ENCODE assay signal across 29 mouse cellular contexts in genomic region chr19:47405548-47405947, GRCm38 (mm10). TPM values are rescaled to one million over a fixed set of nuclear protein-coding genes. Genes with fewer than 3 reads are reported as not detected.
DNase-seq lines count a peak whose midpoint lies in the region; ATAC-seq lines count a peak whose summit lies in the region.
"Had no signal": no experiment of that assay in that cellular context is flagged by ENCODE, and none has a peak within 500 bp of the region (broad histone marks: within the 10 kb centered on the region; RNA-seq: fewer than 3 reads in every experiment).

No protein-coding gene starts in this region.

- no peaks in the 10 kb centered on the region; the same call in 1 of the 2 replicates for H3K9me3 ChIP-seq in heart, embryonic 10.5 days
- H3K9me3 ChIP-seq in midbrain, embryonic 11.5 days (ENCODE audit: control insufficient read depth, low read length) = no peaks in the 10 kb centered on the region
- H3K9me3 ChIP-seq in midbrain, embryonic 10.5 days (replicated peaks) = no peaks in the 10 kb centered on the region
- H3K9me3 ChIP-seq in liver, embryonic 15.5 days (replicated peaks) = no peaks in the 10 kb centered on the region
- H3K9me3 ChIP-seq in kidney, embryonic 14.5 days (ENCODE audit: control insufficient read depth, low read length) = no peaks in the 10 kb centered on the region
- H3K9me3 ChIP-seq: embryonic facial prominence, embryonic 12.5 days; embryonic facial prominence, embryonic 15.5 days; G1E; hindbrain, embryonic 12.5 days; hindbrain, embryonic 15.5 days had no signal

- H3K4me2 ChIP-seq in midbrain, embryonic 11.5 days = no peak overlapping the region
- H3K4me2 ChIP-seq in liver, embryonic 15.5 days = no peak overlapping the region
- no peak overlapping the region for H3K4me2 ChIP-seq in kidney, embryonic 14.5 days (replicated peaks; ENCODE audit: low read depth, low read length)
- H3K4me2 ChIP-seq: embryonic facial prominence, embryonic 12.5 days; embryonic facial prominence, embryonic 15.5 days; heart, embryonic 13.5 days; hindbrain, embryonic 12.5 days; hindbrain, embryonic 15.5 days had no signal

- no peak for DNase-seq in heart, embryonic 10.5 days (ENCODE audit: low spot score)
- DNase-seq in heart, postnatal 25 days (ENCODE audit: low spot score) = no peak
- peak; percentile 6 for DNase-seq in midbrain, embryonic 11.5 days (ENCODE audit: low spot score, missing footprints)
- DNase-seq in midbrain, embryonic 10.5 days (ENCODE audit: low spot score) = no peak
- DNase-seq in urinary bladder, adult 18-20 months (ENCODE audit: low spot score in 2 of 2) = no peak
- DNase-seq: adrenal gland, postnatal 10 days; adrenal gland, postnatal 36 days; B cell, adult 2 months; cerebellum, adult 11 months; cerebellum, adult 2 months; cerebellum, adult 9-11 months; cerebellum, postnatal 25 days; forebrain, postnatal 0 days; gastrocnemius, postnatal 10 days; gastrocnemius, postnatal 36 days; heart, adult 18-20 months; heart, postnatal 14 days had no signal

- no peaks in the 10 kb centered on the region for H3K27me3 ChIP-seq in heart, embryonic 10.5 days (ENCODE audit: insufficient read depth, poor library complexity, severe bottlenecking)
- no peaks in the 10 kb centered on the region for H3K27me3 ChIP-seq in midbrain, embryonic 11.5 days (ENCODE audit: control insufficient read depth, insufficient read depth, low read length)
- peaks cover 46% of the 10 kb centered on the region for H3K27me3 ChIP-seq in midbrain, embryonic 10.5 days (ENCODE audit: low read depth, poor library complexity, severe bottlenecking)
- no peaks in the 10 kb centered on the region for H3K27me3 ChIP-seq in liver, embryonic 15.5 days
- H3K27me3 ChIP-seq in kidney, embryonic 14.5 days (ENCODE audit: control insufficient read depth, insufficient read depth, low read length) = no peaks in the 10 kb centered on the region
- H3K27me3 ChIP-seq: CH12.LX; embryonic facial prominence, embryonic 12.5 days; embryonic facial prominence, embryonic 15.5 days; heart, embryonic 13.5 days; hindbrain, embryonic 12.5 days; hindbrain, embryonic 15.5 days; Patski had no signal

- intact Hi-C loops in heart, postnatal 25 days (cut with DNase I) = no loop called here

- peak overlapping the region; percentile 74 for H3K27ac ChIP-seq in heart, embryonic 10.5 days
- H3K27ac ChIP-seq in midbrain, embryonic 11.5 days (ENCODE audit: low read depth, low read length) = no peak overlapping the region
- no peak overlapping the region for H3K27ac ChIP-seq in midbrain, embryonic 10.5 days (replicated peaks)
- H3K27ac ChIP-seq in liver, embryonic 15.5 days (replicated peaks) = peak overlapping the region; percentile 98
- no peak overlapping the region for H3K27ac ChIP-seq in kidney, embryonic 14.5 days (ENCODE audit: low read depth, low read length)
- H3K27ac ChIP-seq: embryonic facial prominence, embryonic 12.5 days; embryonic facial prominence, embryonic 15.5 days; hindbrain, embryonic 12.5 days; hindbrain, embryonic 15.5 days had no signal

- no peak overlapping the region for H3K4me3 ChIP-seq in heart, embryonic 10.5 days
- H3K4me3 ChIP-seq in midbrain, embryonic 11.5 days (ENCODE audit: low read depth, low read length) = no peak overlapping the region
- no peak overlapping the region for H3K4me3 ChIP-seq in midbrain, embryonic 10.5 days
- no peak overlapping the region for H3K4me3 ChIP-seq in liver, embryonic 15.5 days (replicated peaks)
- no peak overlapping the region for H3K4me3 ChIP-seq in kidney, embryonic 14.5 days (ENCODE audit: low read length)
- H3K4me3 ChIP-seq: embryonic facial prominence, embryonic 12.5 days; embryonic facial prominence, embryonic 15.5 days; heart, embryonic 13.5 days; hindbrain, embryonic 12.5 days; hindbrain, embryonic 15.5 days had no signal

- H3K36me3 ChIP-seq in heart, embryonic 10.5 days = peaks cover 22% of the 10 kb centered on the region
- H3K36me3 ChIP-seq in midbrain, embryonic 11.5 days (ENCODE audit: control insufficient read depth, insufficient read depth, low read length) = no peaks in the 10 kb centered on the region
- no peaks in the 10 kb centered on the region for H3K36me3 ChIP-seq in midbrain, embryonic 10.5 days
- H3K36me3 ChIP-seq in liver, embryonic 15.5 days (replicated peaks) = 0 out of 2 replicates have a peak, but pooled peaks cover 4% of the 10 kb centered on the region
- no peaks in the 10 kb centered on the region for H3K36me3 ChIP-seq in kidney, embryonic 14.5 days (ENCODE audit: control insufficient read depth, insufficient read depth, low read length)
- H3K36me3 ChIP-seq: embryonic facial prominence, embryonic 12.5 days; embryonic facial prominence, embryonic 15.5 days; G1E; hindbrain, embryonic 12.5 days; hindbrain, embryonic 15.5 days had no signal

- no peak overlapping the region for H3K9ac ChIP-seq in midbrain, embryonic 11.5 days (ENCODE audit: low read length)
- no peak overlapping the region for H3K9ac ChIP-seq in liver, embryonic 15.5 days
- no peak overlapping the region for H3K9ac ChIP-seq in kidney, embryonic 14.5 days (ENCODE audit: low read depth, low read length)
- H3K9ac ChIP-seq: embryonic facial prominence, embryonic 15.5 days; forebrain, postnatal 0 days; heart, embryonic 13.5 days; hindbrain, embryonic 12.5 days; hindbrain, embryonic 15.5 days had no signal

- ATAC-seq in midbrain, embryonic 11.5 days (ENCODE audit: low FRiP score) = no peak
- ATAC-seq in liver, embryonic 15.5 days (ENCODE audit: insufficient read depth) = no peak
- peak; percentile 51; the same call in 1 of the 2 replicates for ATAC-seq in megakaryocyte, adult 5-6 weeks (ENCODE audit: poor library complexity, severe bottlenecking)
- ATAC-seq in kidney, embryonic 14.5 days (ENCODE audit: low FRiP score, low TSS enrichment) = no peak
- ATAC-seq: forebrain, embryonic 14.5 days; forebrain, postnatal 0 days; Patski had no signal

- H3K4me1 ChIP-seq in heart, embryonic 10.5 days = peaks cover 86% of the 10 kb centered on the region
- no peaks in the 10 kb centered on the region for H3K4me1 ChIP-seq in midbrain, embryonic 11.5 days (ENCODE audit: control insufficient read depth, insufficient read depth, low read length)
- peaks cover 28% of the 10 kb centered on the region for H3K4me1 ChIP-seq in midbrain, embryonic 10.5 days
- H3K4me1 ChIP-seq in liver, embryonic 15.5 days (replicated peaks) = peaks cover 93% of the 10 kb centered on the region
- H3K4me1 ChIP-seq in kidney, embryonic 14.5 days (ENCODE audit: control insufficient read depth, insufficient read depth, low read length) = peaks cover 22% of the 10 kb centered on the region
- H3K4me1 ChIP-seq: hindbrain, embryonic 15.5 days had no signal

- 78% methylated on average over 8 of the region's 8 CpGs for WGBS in heart, embryonic 10.5 days
- WGBS in midbrain, embryonic 11.5 days = 92% methylated on average over 8 of the region's 8 CpGs
- WGBS in midbrain, embryonic 10.5 days = 92% methylated on average over 8 of the region's 8 CpGs
- WGBS in liver, embryonic 15.5 days (ENCODE audit: insufficient replicate concordance) = 65% methylated on average over 8 of the region's 8 CpGs
- WGBS in kidney, embryonic 14.5 days = 83% methylated on average over 8 of the region's 8 CpGs

RNA-seq across cellular contexts. Expression of gene Sh3pxd2a, which starts 58.7 kb away (rescaled TPM):
- 3.4 and 3.9 TPM in 2 replicates for polyA plus RNA-seq in heart, embryonic 10.5 days (2016; fragmentation: Nextera tagmentation; extraction: Ambion mirVana)
- 10 to 100 TPM; 63.5 to 63.6 TPM for total RNA-seq in heart, postnatal 25 days (2021)
- polyA plus RNA-seq in midbrain, embryonic 11.5 days (2014; fragmentation: Nextera tagmentation; extraction: Ambion mirVana) = 4.0 and 4.1 TPM in 2 replicates
- 1.7 TPM in 2 replicates for polyA plus RNA-seq in midbrain, embryonic 10.5 days (2016; fragmentation: Nextera tagmentation; extraction: Ambion mirVana)
- polyA plus RNA-seq in liver, embryonic 15.5 days (2015; fragmentation: Nextera tagmentation; extraction: Ambion mirVana) = 0.50 and 0.63 TPM in 2 replicates
- 1.4 and 1.8 TPM in 2 replicates for total RNA-seq in megakaryocyte, adult 5-6 weeks (2015)
- total RNA-seq in megakaryocyte, adult 5-6 weeks (2017) = 1.1 and 1.3 TPM in 2 replicates
- 8.7 and 9.6 TPM in 2 replicates for polyA plus RNA-seq in kidney, embryonic 14.5 days (2014; fragmentation: Nextera tagmentation; extraction: Ambion mirVana)
- polyA plus RNA-seq: G1E had no signal

Comparison
In these comparisons a context has a peak if more than half of its experiments do, and no peak if none do; other contexts are left out.
1. H3K27ac ChIP-seq: peak in heart, embryonic 10.5 days (single experiment) and liver, embryonic 15.5 days (single experiment); none in midbrain, embryonic 11.5 days (single experiment), midbrain, embryonic 10.5 days (single experiment) and kidney, embryonic 14.5 days (single experiment).